Mouse (Mus musculus): Measurements from ENCODE around the gene Deaf1. TPM values are rescaled to one million over a fixed set of nuclear protein-coding genes. Genes with fewer than 3 reads are reported as not detected.
"Not testable (repeated sequence)": the region's sequence is repeated elsewhere in the genome, so short reads cannot be mapped to it uniquely, and the experiment has no call there.

Deaf1 gene
- total RNA-seq, 2 experiments from 2014 or later: 91.3 to 92.6 TPM

- no peak for DNase-seq (ENCODE audit: extremely low spot score in 1 of 2, low spot score in 1 of 2)
Observed at GRCm38 (mm10) chr7:141265411-141265738, 62.1 kb downstream of the Deaf1 start.

GRCm38 (mm10) chr7:141264761-141265410 is 62.6 kb downstream of the Deaf1 start:
- DNase-seq (ENCODE audit: extremely low spot score in 1 of 2, low spot score in 1 of 2): no peak

- DNase-seq (ENCODE audit: extremely low spot score in 1 of 2, low spot score in 1 of 2): no peak
Observed at GRCm38 (mm10) chr7:141264041-141264700, 63.3 kb downstream of the Deaf1 start.

DNA sequence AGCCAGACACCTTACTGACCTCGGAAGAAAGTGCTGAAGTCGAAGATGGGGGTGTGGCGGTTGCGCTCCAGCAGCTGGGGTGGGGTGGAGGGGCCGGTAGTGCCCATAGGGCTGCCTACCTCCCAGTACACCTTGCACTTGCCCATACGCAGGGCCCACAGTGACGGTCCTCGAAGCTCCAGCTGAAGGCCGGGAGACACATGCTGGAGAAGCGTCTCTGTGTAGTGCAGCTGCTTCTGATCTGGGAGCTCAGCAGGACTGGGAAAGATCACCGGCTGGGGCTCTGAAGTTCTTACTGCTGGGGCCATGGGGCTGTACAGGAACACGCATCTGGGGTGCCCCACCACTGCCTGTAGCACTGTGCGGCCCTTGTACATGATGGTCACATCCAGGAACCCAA is 63.9 kb downstream of the Deaf1 start:
- DNase-seq (ENCODE audit: extremely low spot score in 1 of 2, low spot score in 1 of 2): no peak

DNA sequence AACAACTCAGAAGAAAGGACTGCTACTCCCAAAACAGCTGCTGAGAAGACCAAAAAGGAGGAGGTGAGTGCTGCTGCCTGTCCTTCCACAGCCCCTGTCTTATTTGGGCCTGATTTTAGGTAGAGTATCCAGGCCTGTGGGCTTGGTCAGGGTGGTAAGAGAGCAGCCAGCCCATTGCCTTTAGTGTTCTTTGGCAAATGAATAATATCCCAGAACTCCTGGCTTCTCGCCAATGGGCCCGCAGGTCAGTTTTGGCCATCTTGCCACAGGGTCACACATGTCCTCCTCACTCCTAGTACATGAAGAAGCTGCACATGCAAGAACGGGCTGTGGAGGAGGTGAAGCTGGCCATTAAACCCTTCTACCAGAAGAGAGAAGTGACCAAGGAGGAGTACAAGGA is 66.0 kb downstream of the Deaf1 start:
- DNase-seq (ENCODE audit: extremely low spot score in 1 of 2, low spot score in 1 of 2): no peak

DNA sequence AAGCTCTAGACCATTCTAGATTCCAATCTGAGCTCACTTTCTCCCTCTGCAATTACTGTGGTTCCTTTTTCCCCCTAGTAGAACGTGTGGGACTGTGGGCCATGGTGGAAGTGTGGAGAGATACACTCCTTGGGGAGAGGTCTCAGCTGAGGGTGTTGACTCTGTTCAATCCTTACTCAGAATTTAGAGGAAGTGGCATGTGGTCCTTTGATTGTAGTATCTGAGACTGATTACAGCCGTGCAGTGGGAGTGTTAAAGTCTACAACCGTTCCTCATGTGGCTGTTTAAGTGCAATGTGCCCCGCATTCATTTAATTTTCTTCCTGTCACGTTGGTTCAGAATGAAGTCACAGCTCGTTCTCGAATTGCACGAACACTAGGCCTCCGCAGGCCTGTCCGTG is 71.3 kb downstream of the Deaf1 start:
- no peak for DNase-seq (ENCODE audit: extremely low spot score in 1 of 2, low spot score in 1 of 2)

- DNase-seq (ENCODE audit: extremely low spot score in 1 of 2, low spot score in 1 of 2): not testable (repeated sequence)
Observed at GRCm38 (mm10) chr7:141250486-141250885, 77.0 kb downstream of the Deaf1 start.

Other genes starting within 250 kb of the Deaf1 start
- gene Pkp3, start 249.5 kb downstream of the Deaf1 start, total RNA-seq (2021): not detected
- gene Sigirr, start 227.1 kb downstream of the Deaf1 start, total RNA-seq (2021): 1 to 10 TPM; 1.9 to 3.2 TPM
- gene Ano9, start 209.9 kb downstream of the Deaf1 start, total RNA-seq (2021): not detected
- gene Ptdss2, start 205.3 kb downstream of the Deaf1 start, total RNA-seq (2021): 10 to 100 TPM; 58.7 to 61.1 TPM
- 10 to 100 TPM; 32.5 to 36.5 TPM for gene Rnh1, start 154.8 kb downstream of the Deaf1 start, total RNA-seq (2021)
- gene Hras, start 133.7 kb downstream of the Deaf1 start, total RNA-seq (2021): 100 to 1,000 TPM; 193 to 235 TPM
- gene Lrrc56, start 133.5 kb downstream of the Deaf1 start, total RNA-seq (2021): 1 to 10 TPM; 4.5 to 6.1 TPM
- not detected for gene Lmntd2, start 113.6 kb downstream of the Deaf1 start, total RNA-seq (2021)
- under 1 TPM; 0.64 to 0.80 TPM for gene Rassf7, start 111.8 kb downstream of the Deaf1 start, total RNA-seq (2021)
- 10 to 100 TPM; 67.1 to 71.1 TPM for gene Phrf1, start 98.9 kb downstream of the Deaf1 start, total RNA-seq (2021)
- 1 to 10 TPM in 1 of 2 experiments, under 1 TPM in 1; 0.91 to 1.9 TPM for gene Irf7, start 61.2 kb downstream of the Deaf1 start, total RNA-seq (2021)
- gene Cdhr5, start 50.9 kb downstream of the Deaf1 start, total RNA-seq (2021): not detected
- not detected for gene Sct, start 48.6 kb downstream of the Deaf1 start, total RNA-seq (2021)
- gene Drd4, start 35.7 kb downstream of the Deaf1 start, total RNA-seq (2021): under 1 TPM in 1 of 2 experiments, not detected in 1; 0.12 TPM
- gene Tmem80, start within 50 bp of the Deaf1 start, total RNA-seq (2021): 10 to 100 TPM; 28.8 to 39.3 TPM
- gene Eps8l2, start 11.2 kb upstream of the Deaf1 start, total RNA-seq (2021): 1 to 10 TPM; 4.7 to 6.2 TPM
- gene Taldo1, start 64.5 kb upstream of the Deaf1 start, total RNA-seq (2021): 100 to 1,000 TPM; 125 to 154 TPM
- 10 to 100 TPM; 42.4 to 49.2 TPM for gene Gatd1, start 86.4 kb upstream of the Deaf1 start, total RNA-seq (2021)
- gene Cend1, start 101.8 kb upstream of the Deaf1 start, total RNA-seq (2021): 100 to 1,000 TPM; 286 to 299 TPM
- gene Slc25a22, start 110.2 kb upstream of the Deaf1 start, total RNA-seq (2021): 100 to 1,000 TPM; 351 to 355 TPM
- 1 to 10 TPM in 1 of 2 experiments, under 1 TPM in 1; 0.84 to 2.2 TPM for gene Pidd1, start 116.3 kb upstream of the Deaf1 start, total RNA-seq (2021)
- gene Rplp2, start 119.7 kb upstream of the Deaf1 start, total RNA-seq (2021): 100 to 1,000 TPM; 526 to 589 TPM
- 10 to 100 TPM; 23.2 to 30.4 TPM for gene Pnpla2, start 127.5 kb upstream of the Deaf1 start, total RNA-seq (2021)
- 1 to 10 TPM; 2.1 to 4.2 TPM for gene Cracr2b, start 133.4 kb upstream of the Deaf1 start, total RNA-seq (2021)
- gene Cd151, start 139.7 kb upstream of the Deaf1 start, total RNA-seq (2021): 10 to 100 TPM; 25.7 TPM
- 10 to 100 TPM; 40.9 to 47.2 TPM for gene Polr2l, start 147.4 kb upstream of the Deaf1 start, total RNA-seq (2021)
- 10 to 100 TPM; 12.2 to 14.3 TPM for gene Tspan4, start 147.6 kb upstream of the Deaf1 start, total RNA-seq (2021)
- 10 to 100 TPM; 81.3 to 84.0 TPM for gene Chid1, start 212.2 kb upstream of the Deaf1 start, total RNA-seq (2021)
- 100 to 1,000 TPM; 238 to 254 TPM for gene Ap2a2, start 234.5 kb upstream of the Deaf1 start, total RNA-seq (2021)